Comparison of ENCODE assay signal across 21 mouse cellular contexts in genomic region chr14:60214040-60214439, GRCm38 (mm10). TPM values are rescaled to one million over a fixed set of nuclear protein-coding genes. Genes with fewer than 3 reads are reported as not detected.
"Had no signal": no experiment of that assay in that cellular context is flagged by ENCODE, and none has a peak within 500 bp of the region (broad histone marks: within the 10 kb centered on the region; RNA-seq: fewer than 3 reads in every experiment).

No protein-coding gene starts in this region.

- H3K27ac ChIP-seq: limb, embryonic 13.5 days; liver, embryonic 14.5 days; macrophage; midbrain, embryonic 10.5 days; midbrain, embryonic 13.5 days had no signal

- H3K4me3 ChIP-seq: limb, embryonic 13.5 days; midbrain, embryonic 10.5 days; midbrain, embryonic 13.5 days had no signal

- H3K4me1 ChIP-seq: limb, embryonic 13.5 days; midbrain, embryonic 10.5 days; midbrain, embryonic 13.5 days had no signal

- H3K9me3 ChIP-seq: limb, embryonic 13.5 days; midbrain, embryonic 10.5 days; midbrain, embryonic 13.5 days had no signal

- H3K27me3 ChIP-seq: limb, embryonic 13.5 days; midbrain, embryonic 13.5 days had no signal

- DNase-seq: kidney, adult 9 months; kidney, postnatal 14 days; kidney, postnatal 4 days; left cerebral cortex, postnatal 4 days; liver, postnatal 0 days; lung, embryonic 14.5 days; right cerebral cortex, postnatal 4 days; thymus, adult 2 months; thymus, postnatal 14 days; thymus, postnatal 4 days had no signal

- ATAC-seq: liver, postnatal 0 days; lung, postnatal 0 days; midbrain, embryonic 13.5 days; midbrain, embryonic 16.5 days had no signal

- H3K9ac ChIP-seq: limb, embryonic 13.5 days; liver, embryonic 14.5 days; liver, postnatal 0 days; lung, embryonic 14.5 days; midbrain, embryonic 13.5 days had no signal

- H3K4me2 ChIP-seq: limb, embryonic 13.5 days; liver, embryonic 11.5 days; lung, embryonic 14.5 days; midbrain, embryonic 13.5 days had no signal

RNA-seq across cellular contexts. Expression of gene Nupl1, which starts 37.2 kb away (rescaled TPM):
- polyA plus RNA-seq: kidney, embryonic 16.5 days; limb, embryonic 13.5 days; liver, embryonic 11.5 days; liver, postnatal 0 days; lung, embryonic 14.5 days; lung, postnatal 0 days; macrophage; midbrain, embryonic 10.5 days; neural tube, embryonic 11.5 days; stomach, embryonic 14.5 days; thymus, adult 2 months had no signal
